Comparison of ENCODE assay signal across 8 mouse cellular contexts in genomic region chr1:86058856-86059769, GRCm38 (mm10). TPM values are rescaled to one million over a fixed set of nuclear protein-coding genes. Genes with fewer than 3 reads are reported as not detected.
DNase-seq lines count a peak whose midpoint lies in the region; ATAC-seq and TF ChIP-seq lines count a peak whose summit lies in the region.

No protein-coding gene starts in this region.

- peak; percentile 74 for ATAC-seq in heart, embryonic 15.5 days (replicated peaks; ENCODE audit: insufficient number of reproducible peaks, insufficient read depth, low FRiP score, low read depth)
- ATAC-seq in liver, embryonic 14.5 days (ENCODE audit: insufficient read depth): peak; percentile 62
- peak; percentile 82 for ATAC-seq in neural tube, embryonic 11.5 days (ENCODE audit: insufficient read depth, low FRiP score, low TSS enrichment)
- ATAC-seq in stomach, postnatal 0 days (ENCODE audit: low FRiP score, low TSS enrichment): peak; percentile 80

- no peaks in the 10 kb centered on the region for H3K36me3 ChIP-seq in forebrain, embryonic 10.5 days (replicated peaks)
- no peaks in the 10 kb centered on the region for H3K36me3 ChIP-seq in heart, embryonic 15.5 days
- no peaks in the 10 kb centered on the region for H3K36me3 ChIP-seq in liver, embryonic 14.5 days (replicated peaks; ENCODE audit: control insufficient read depth, insufficient read depth, low read depth)
- H3K36me3 ChIP-seq in neural tube, embryonic 11.5 days (ENCODE audit: control insufficient read depth, insufficient read depth, low read length): no peaks in the 10 kb centered on the region
- no peaks in the 10 kb centered on the region for H3K36me3 ChIP-seq in stomach, postnatal 0 days (ENCODE audit: control insufficient read depth, insufficient read depth, low read length)

- no peaks in the 10 kb centered on the region for H3K27me3 ChIP-seq in forebrain, embryonic 10.5 days (ENCODE audit: poor library complexity, severe bottlenecking)
- no peaks in the 10 kb centered on the region for H3K27me3 ChIP-seq in heart, embryonic 15.5 days
- no peaks in the 10 kb centered on the region for H3K27me3 ChIP-seq in liver, embryonic 14.5 days (ENCODE audit: control insufficient read depth, insufficient read depth, low read length)
- no peaks in the 10 kb centered on the region for H3K27me3 ChIP-seq in neural tube, embryonic 11.5 days (ENCODE audit: control insufficient read depth, insufficient read depth, low read length)
- H3K27me3 ChIP-seq in stomach, postnatal 0 days (ENCODE audit: control insufficient read depth, insufficient read depth, low read length): no peaks in the 10 kb centered on the region

- peak overlapping the region; percentile 84 for H3K27ac ChIP-seq in forebrain, embryonic 10.5 days
- H3K27ac ChIP-seq in heart, embryonic 15.5 days: no peak overlapping the region
- no peak overlapping the region; the same call in 1 of the 2 replicates for H3K27ac ChIP-seq in liver, embryonic 14.5 days
- no peak overlapping the region for H3K27ac ChIP-seq in neural tube, embryonic 11.5 days (ENCODE audit: low read depth, low read length)
- H3K27ac ChIP-seq in stomach, postnatal 0 days (replicated peaks): peak overlapping the region; percentile 65; the same call in 1 of the 2 replicates

- 12% methylated on average over 21 of the region's 21 CpGs for WGBS in forebrain, embryonic 10.5 days
- 10% methylated on average over 21 of the region's 21 CpGs for WGBS in heart, embryonic 15.5 days
- WGBS in liver, embryonic 14.5 days (ENCODE audit: insufficient replicate concordance): 11% methylated on average over 21 of the region's 21 CpGs
- WGBS in neural tube, embryonic 11.5 days: 14% methylated on average over 21 of the region's 21 CpGs
- 8% methylated on average over 21 of the region's 21 CpGs for WGBS in stomach, postnatal 0 days

- peak; percentile 90 to 91 for DNase-seq in CD8-positive naive resting alpha-beta T cell, adult 2 months (ENCODE audit: low read depth in 2 of 2, low spot score in 2 of 2)
- DNase-seq in c-Kit-positive CD71-negative TER-119-negative erythroid progenitor cells, embryonic 14.5 days (ENCODE audit: low read depth): peak; percentile 92
- DNase-seq in forebrain, embryonic 10.5 days (ENCODE audit: extremely low spot score, low spot score): peak; percentile 93
- DNase-seq in kidney, postnatal 25 days: peak; percentile 97 to 99
- DNase-seq in liver, embryonic 14.5 days (ENCODE audit: low read depth in 3 of 3, low spot score in 3 of 3): peak; percentile 85 to 87 (median 85)
- peak; percentile 93 for DNase-seq in neural tube, embryonic 11.5 days (ENCODE audit: low spot score)
- DNase-seq in stomach, postnatal 0 days (ENCODE audit: low spot score): peak; percentile 97

- H3K4me1 ChIP-seq in forebrain, embryonic 10.5 days: peaks cover 20% of the 10 kb centered on the region
- peaks cover 7% of the 10 kb centered on the region for H3K4me1 ChIP-seq in heart, embryonic 15.5 days (replicated peaks)
- H3K4me1 ChIP-seq in liver, embryonic 14.5 days (replicated peaks; ENCODE audit: control insufficient read depth in 2 of 2, insufficient read depth in 2 of 2, low read length in 1 of 2): peaks cover 8 to 15% of the 10 kb centered on the region in 2 experiments
- no peaks in the 10 kb centered on the region for H3K4me1 ChIP-seq in neural tube, embryonic 11.5 days (ENCODE audit: control insufficient read depth, insufficient read depth, low read length)
- H3K4me1 ChIP-seq in stomach, postnatal 0 days (replicated peaks; ENCODE audit: control insufficient read depth, insufficient read depth): no peaks in the 10 kb centered on the region

- H3K9me3 ChIP-seq in forebrain, embryonic 10.5 days: no peaks in the 10 kb centered on the region
- H3K9me3 ChIP-seq in heart, embryonic 15.5 days (replicated peaks): no peaks in the 10 kb centered on the region
- H3K9me3 ChIP-seq in liver, embryonic 14.5 days (ENCODE audit: control insufficient read depth, low read length): no peaks in the 10 kb centered on the region
- H3K9me3 ChIP-seq in neural tube, embryonic 11.5 days (ENCODE audit: control insufficient read depth, low read length): no peaks in the 10 kb centered on the region
- H3K9me3 ChIP-seq in stomach, postnatal 0 days (ENCODE audit: control insufficient read depth, low read length): no peaks in the 10 kb centered on the region

- no peak for TF ChIP-seq EP300 in liver, embryonic 14.5 days (IDR thresholded peaks at IDR 0.05; ENCODE audit: low read depth)
- TF ChIP-seq EP300 in stomach, postnatal 0 days (optimal IDR thresholded peaks at IDR 0.05): no peak

- peak overlapping the region; percentile 48 for H3K9ac ChIP-seq in heart, embryonic 15.5 days
- peak overlapping the region; percentile 50 for H3K9ac ChIP-seq in liver, embryonic 14.5 days (replicated peaks)
- H3K9ac ChIP-seq in neural tube, embryonic 11.5 days (ENCODE audit: low read length): peak overlapping the region; percentile 52
- H3K9ac ChIP-seq in stomach, postnatal 0 days (ENCODE audit: low read length): peak overlapping the region; percentile 41; the same call in 1 of the 2 replicates

- peak overlapping the region; percentile 50 for H3K4me3 ChIP-seq in forebrain, embryonic 10.5 days
- peak overlapping the region; percentile 51 for H3K4me3 ChIP-seq in heart, embryonic 15.5 days
- H3K4me3 ChIP-seq in liver, embryonic 14.5 days (ENCODE audit: insufficient read depth in 1 of 2, low read depth in 2 of 2, low read length in 2 of 2): peak overlapping the region; percentile 42 to 57
- H3K4me3 ChIP-seq in neural tube, embryonic 11.5 days (ENCODE audit: low read depth, low read length): 0 out of 2 replicates have a peak overlapping the region, but pooled peaks have one; percentile 23
- peak overlapping the region; percentile 30 for H3K4me3 ChIP-seq in stomach, postnatal 0 days (ENCODE audit: low read depth, low read length)

- peak overlapping the region; percentile 76 for H3K4me2 ChIP-seq in heart, embryonic 15.5 days
- H3K4me2 ChIP-seq in liver, embryonic 14.5 days (ENCODE audit: low read depth): peak overlapping the region; percentile 72
- H3K4me2 ChIP-seq in neural tube, embryonic 11.5 days (ENCODE audit: low read depth): peak overlapping the region; percentile 44
- peak overlapping the region; percentile 57 for H3K4me2 ChIP-seq in stomach, postnatal 0 days (replicated peaks; ENCODE audit: low read depth)

- peak; percentile 97 for TF ChIP-seq CTCF in liver, embryonic 14.5 days (IDR thresholded peaks at IDR 0.05; ENCODE audit: low read depth)
- peak; percentile 93 for TF ChIP-seq CTCF in stomach, postnatal 0 days (IDR thresholded peaks at IDR 0.05; ENCODE audit: low read depth)

RNA-seq across cellular contexts. Expression of gene Psmd1, which starts 5.1 kb away (rescaled TPM):
- 244 and 249 TPM in 2 replicates for polyA plus RNA-seq in forebrain, embryonic 10.5 days (2016; fragmentation: Nextera tagmentation; extraction: Ambion mirVana)
- 113 and 125 TPM in 2 replicates for polyA plus RNA-seq in heart, embryonic 15.5 days (2015; fragmentation: Nextera tagmentation; extraction: Ambion mirVana)
- polyA plus RNA-seq in liver, embryonic 14.5 days (2012; rRNA removed): 43.7 and 53.0 TPM in 2 replicates
- 104 and 107 TPM in 2 replicates for polyA plus RNA-seq in liver, embryonic 14.5 days (2014; fragmentation: Nextera tagmentation; extraction: Ambion mirVana)
- polyA plus RNA-seq in neural tube, embryonic 11.5 days (2014; fragmentation: Nextera tagmentation; extraction: Ambion mirVana): 242 and 249 TPM in 2 replicates
- polyA plus RNA-seq in stomach, postnatal 0 days (2015; fragmentation: Nextera tagmentation; extraction: Ambion mirVana): 86.8 and 90.7 TPM in 2 replicates

RNA-seq across cellular contexts. Expression of gene 2810459M11Rik, which starts 13.4 kb away (rescaled TPM):
- polyA plus RNA-seq in forebrain, embryonic 10.5 days (2016; fragmentation: Nextera tagmentation; extraction: Ambion mirVana): 0.22 and 0.26 TPM in 2 replicates
- polyA plus RNA-seq in heart, embryonic 15.5 days (2015; fragmentation: Nextera tagmentation; extraction: Ambion mirVana): 0.28 and 0.36 TPM in 2 replicates
- 12.1 and 12.3 TPM in 2 replicates for polyA plus RNA-seq in liver, embryonic 14.5 days (2012; rRNA removed)
- polyA plus RNA-seq in liver, embryonic 14.5 days (2014; fragmentation: Nextera tagmentation; extraction: Ambion mirVana): 15.5 and 22.8 TPM in 2 replicates
- 0.68 and 0.87 TPM in 2 replicates for polyA plus RNA-seq in neural tube, embryonic 11.5 days (2014; fragmentation: Nextera tagmentation; extraction: Ambion mirVana)
- 8.0 and 9.1 TPM in 2 replicates for polyA plus RNA-seq in stomach, postnatal 0 days (2015; fragmentation: Nextera tagmentation; extraction: Ambion mirVana)

RNA-seq across cellular contexts. Expression of gene Spata3, which starts 42.5 kb away (rescaled TPM):
- not detected in 2 replicates for polyA plus RNA-seq in forebrain, embryonic 10.5 days (2016; fragmentation: Nextera tagmentation; extraction: Ambion mirVana)
- polyA plus RNA-seq in heart, embryonic 15.5 days (2015; fragmentation: Nextera tagmentation; extraction: Ambion mirVana): not detected in 2 replicates
- polyA plus RNA-seq in liver, embryonic 14.5 days (2012; rRNA removed): 0.05 and 0.17 TPM in 2 replicates
- 0.17 and 0.21 TPM in 2 replicates for polyA plus RNA-seq in liver, embryonic 14.5 days (2014; fragmentation: Nextera tagmentation; extraction: Ambion mirVana)
- polyA plus RNA-seq in neural tube, embryonic 11.5 days (2014; fragmentation: Nextera tagmentation; extraction: Ambion mirVana): not detected in 2 replicates
- polyA plus RNA-seq in stomach, postnatal 0 days (2015; fragmentation: Nextera tagmentation; extraction: Ambion mirVana): not detected in 2 replicates

RNA-seq across cellular contexts. Expression of gene Htr2b, which starts 52.7 kb away (rescaled TPM):
- polyA plus RNA-seq in forebrain, embryonic 10.5 days (2016; fragmentation: Nextera tagmentation; extraction: Ambion mirVana): 0.18 and 0.19 TPM in 2 replicates
- 0.16 and 0.23 TPM in 2 replicates for polyA plus RNA-seq in heart, embryonic 15.5 days (2015; fragmentation: Nextera tagmentation; extraction: Ambion mirVana)
- polyA plus RNA-seq in liver, embryonic 14.5 days (2012; rRNA removed): 0.02 TPM in 1 of 2 replicates, not detected in the other
- 0.06 TPM in 1 of 2 replicates, not detected in the other for polyA plus RNA-seq in liver, embryonic 14.5 days (2014; fragmentation: Nextera tagmentation; extraction: Ambion mirVana)
- polyA plus RNA-seq in neural tube, embryonic 11.5 days (2014; fragmentation: Nextera tagmentation; extraction: Ambion mirVana): 0.45 TPM in 1 of 2 replicates, not detected in the other
- 3.0 and 3.1 TPM in 2 replicates for polyA plus RNA-seq in stomach, postnatal 0 days (2015; fragmentation: Nextera tagmentation; extraction: Ambion mirVana)

Comparison
In these comparisons a context has a peak if more than half of its experiments do, and no peak if none do; other contexts are left out.
1. H3K27ac ChIP-seq: peak in forebrain, embryonic 10.5 days (single experiment) and stomach, postnatal 0 days (single experiment); none in heart, embryonic 15.5 days (single experiment), liver, embryonic 14.5 days (single experiment) and neural tube, embryonic 11.5 days (single experiment).
2. Peak in every context shown above with its lines, with median percentiles within 50 percentile points of each other: DNase-seq, H3K4me3 ChIP-seq, ATAC-seq, H3K4me2 ChIP-seq and H3K9ac ChIP-seq.